ENCODE assay signal across 27 mouse cellular contexts in genomic region chr17:93700685-93701084, GRCm38 (mm10).
DNase-seq lines count a peak whose midpoint lies in the region; ATAC-seq lines count a peak whose summit lies in the region.
"Had no signal": no experiment of that assay in that cellular context is flagged by ENCODE, and none has a peak within 500 bp of the region (broad histone marks: within the 10 kb centered on the region; RNA-seq: fewer than 3 reads in every experiment).

No protein-coding gene starts in this region.

- H3K4me2 ChIP-seq in limb, embryonic 11.5 days (ENCODE audit: low read depth, severe bottlenecking): no peak overlapping the region
- H3K4me2 ChIP-seq in limb, embryonic 12.5 days: no peak overlapping the region
- H3K4me2 ChIP-seq: embryonic facial prominence, embryonic 13.5 days; forebrain, embryonic 12.5 days; forebrain, embryonic 15.5 days; heart, embryonic 13.5 days; hindbrain, embryonic 14.5 days had no signal

- no peak overlapping the region for H3K27ac ChIP-seq in limb, embryonic 11.5 days (replicated peaks; ENCODE audit: low read depth, low read length)
- H3K27ac ChIP-seq in limb, embryonic 10.5 days: no peak overlapping the region
- H3K27ac ChIP-seq in limb, embryonic 12.5 days: no peak overlapping the region
- H3K27ac ChIP-seq: embryonic facial prominence, embryonic 13.5 days; forebrain, embryonic 12.5 days; forebrain, embryonic 15.5 days; heart, adult 2 months; heart, embryonic 10.5 days; heart, embryonic 13.5 days; hindbrain, embryonic 14.5 days; hindbrain, postnatal 0 days had no signal

- no peak overlapping the region for H3K9ac ChIP-seq in limb, embryonic 11.5 days (ENCODE audit: low read length)
- H3K9ac ChIP-seq in limb, embryonic 12.5 days (replicated peaks): no peak overlapping the region
- H3K9ac ChIP-seq: embryonic facial prominence, embryonic 13.5 days; forebrain, embryonic 12.5 days; forebrain, embryonic 15.5 days; heart, embryonic 13.5 days; hindbrain, embryonic 14.5 days had no signal

- no peaks in the 10 kb centered on the region for H3K4me1 ChIP-seq in limb, embryonic 11.5 days (ENCODE audit: control insufficient read depth, insufficient read depth, low read length)
- H3K4me1 ChIP-seq in limb, embryonic 10.5 days: peaks cover 6% of the 10 kb centered on the region; the same call in 1 of the 2 replicates
- no peaks in the 10 kb centered on the region for H3K4me1 ChIP-seq in limb, embryonic 12.5 days (replicated peaks)
- H3K4me1 ChIP-seq: embryonic facial prominence, embryonic 13.5 days; forebrain, embryonic 12.5 days; forebrain, embryonic 15.5 days; heart, embryonic 10.5 days; heart, embryonic 13.5 days had no signal

- peak; percentile 22 for DNase-seq in embryo, embryonic 10.5 days (ENCODE audit: low spot score)
- no peak for DNase-seq in embryo, embryonic 10 days (ENCODE audit: low spot score)
- no peak for DNase-seq in limb, embryonic 11.5 days (ENCODE audit: low spot score)
- no peak for DNase-seq in limb, embryonic 10.5 days (ENCODE audit: low spot score)
- no peak for DNase-seq in kidney, postnatal 4 days
- DNase-seq: adrenal gland, adult 8-10 months; adrenal gland, postnatal 25 days; cerebellum, adult 18-20 months; cerebellum, postnatal 10 days; cerebellum, postnatal 36 days; gastrocnemius, postnatal 10 days; gastrocnemius, postnatal 36 days; heart, adult 2 months; heart, postnatal 14 days; heart, postnatal 4 days had no signal

- no peaks in the 10 kb centered on the region for H3K9me3 ChIP-seq in limb, embryonic 11.5 days (ENCODE audit: control insufficient read depth, low read length)
- H3K9me3 ChIP-seq in limb, embryonic 10.5 days (replicated peaks): no peaks in the 10 kb centered on the region
- H3K9me3 ChIP-seq in limb, embryonic 12.5 days: no peaks in the 10 kb centered on the region
- H3K9me3 ChIP-seq: embryonic facial prominence, embryonic 13.5 days; forebrain, embryonic 12.5 days; forebrain, embryonic 15.5 days; heart, embryonic 10.5 days; heart, embryonic 13.5 days had no signal

- H3K4me3 ChIP-seq in limb, embryonic 11.5 days (ENCODE audit: low read depth, low read length): no peak overlapping the region
- no peak overlapping the region for H3K4me3 ChIP-seq in limb, embryonic 10.5 days
- H3K4me3 ChIP-seq in limb, embryonic 12.5 days (replicated peaks): no peak overlapping the region
- H3K4me3 ChIP-seq: embryonic facial prominence, embryonic 13.5 days; erythroblast, embryonic 14.5 days; forebrain, embryonic 12.5 days; forebrain, embryonic 15.5 days; heart, adult 2 months; heart, embryonic 10.5 days; heart, embryonic 13.5 days had no signal

- no peaks in the 10 kb centered on the region for H3K36me3 ChIP-seq in limb, embryonic 11.5 days (ENCODE audit: control insufficient read depth, insufficient read depth, low read length)
- H3K36me3 ChIP-seq in limb, embryonic 10.5 days: no peaks in the 10 kb centered on the region
- H3K36me3 ChIP-seq in limb, embryonic 12.5 days: no peaks in the 10 kb centered on the region
- H3K36me3 ChIP-seq: embryonic facial prominence, embryonic 13.5 days; forebrain, embryonic 12.5 days; forebrain, embryonic 15.5 days; heart, embryonic 10.5 days; heart, embryonic 13.5 days had no signal

- ATAC-seq in limb, embryonic 11.5 days (ENCODE audit: insufficient number of reproducible peaks, low FRiP score, low TSS enrichment, low read depth): peak; percentile 56; the same call in 1 of the 2 replicates
- ATAC-seq in limb, embryonic 12.5 days (ENCODE audit: insufficient number of reproducible peaks, insufficient read depth, low FRiP score, low TSS enrichment, low read depth): 0 out of 2 replicates have a peak, but pooled peaks have one; percentile 59
- ATAC-seq: activated CD4-positive, CD25-positive, alpha-beta regulatory T cell, adult 4 months; forebrain, embryonic 15.5 days; hindbrain, postnatal 0 days; inflammation-experienced regulatory T-cells, adult 6 months; intestine, embryonic 16.5 days had no signal

- no peaks in the 10 kb centered on the region for H3K27me3 ChIP-seq in limb, embryonic 11.5 days (ENCODE audit: control insufficient read depth, insufficient read depth, low read length)
- no peaks in the 10 kb centered on the region for H3K27me3 ChIP-seq in limb, embryonic 10.5 days (ENCODE audit: low read depth, poor library complexity, severe bottlenecking)
- H3K27me3 ChIP-seq in limb, embryonic 12.5 days: no peaks in the 10 kb centered on the region
- H3K27me3 ChIP-seq: embryonic facial prominence, embryonic 13.5 days; forebrain, embryonic 12.5 days; forebrain, embryonic 15.5 days; heart, embryonic 13.5 days had no signal
